Mouse (Mus musculus) left cerebral cortex, adult 9 months (tissue): ENCODE results near the gene Csnk1g2.

Source experiments
- DNase-seq, 2 experiments: peaks; one replicate each; pipeline ENCODE4 v3.0.0; 2022; ENCODE audit warnings: low spot score in 2 of 2

Csnk1g2 gene

DNA sequence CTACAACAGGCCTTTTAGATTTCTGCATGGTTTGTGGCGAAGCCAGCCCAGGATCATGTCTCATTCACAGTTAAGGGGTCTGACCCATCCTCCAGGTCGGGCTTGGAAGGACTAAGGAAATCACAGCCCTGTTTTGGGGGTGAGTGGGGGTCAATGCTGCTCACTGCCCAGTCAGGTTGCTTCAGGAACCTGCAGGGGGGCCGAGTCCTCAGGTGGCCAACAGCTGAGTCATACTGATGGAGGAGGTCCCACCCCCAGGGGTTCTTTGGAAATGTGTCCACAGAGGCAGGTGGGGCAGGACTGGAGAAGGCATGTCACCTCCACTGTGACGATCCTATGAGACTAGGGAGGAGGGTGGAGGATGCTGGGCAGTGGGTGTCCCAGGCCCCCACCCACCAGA, 42.8 kb downstream of the Csnk1g2 start:
- no peak for DNase-seq

DNA sequence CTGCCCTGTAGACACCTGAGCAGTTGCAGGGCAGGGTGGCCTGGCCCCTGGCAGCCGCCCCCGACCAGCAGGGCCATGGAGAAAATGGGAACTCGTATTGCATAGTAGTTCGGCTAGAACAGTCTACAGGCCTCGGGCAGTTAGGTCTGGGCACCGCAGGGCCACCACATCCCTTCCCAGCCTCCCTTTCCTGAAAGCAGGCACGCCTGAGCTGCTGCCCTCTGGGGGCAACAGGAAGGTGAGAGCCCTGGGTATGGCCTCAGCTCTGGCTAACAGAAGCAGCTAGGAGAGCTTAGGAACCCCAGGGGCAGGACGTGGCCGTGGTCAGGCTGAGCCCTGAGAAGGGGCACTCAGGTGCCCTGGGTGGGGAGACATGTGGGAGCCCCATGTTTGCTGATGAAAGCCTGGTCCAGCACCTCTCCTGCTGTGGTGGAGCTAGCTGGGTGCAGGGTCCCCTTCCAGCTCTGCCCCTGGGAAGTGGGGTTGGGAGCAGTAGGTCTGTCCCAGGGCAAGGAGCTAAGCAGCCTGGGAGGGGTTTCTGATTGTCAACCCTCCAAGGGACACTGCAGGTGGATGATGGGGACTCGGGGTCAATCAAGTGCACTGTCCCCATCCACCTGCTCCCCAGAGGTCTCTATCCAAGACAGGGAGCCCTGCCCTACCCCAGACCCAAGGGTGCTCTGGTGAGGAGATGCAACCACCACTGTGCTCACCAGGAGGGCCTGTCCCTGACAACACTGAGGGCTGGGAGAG, 43.5 kb downstream of the Csnk1g2 start:
- DNase-seq = no peak

DNA sequence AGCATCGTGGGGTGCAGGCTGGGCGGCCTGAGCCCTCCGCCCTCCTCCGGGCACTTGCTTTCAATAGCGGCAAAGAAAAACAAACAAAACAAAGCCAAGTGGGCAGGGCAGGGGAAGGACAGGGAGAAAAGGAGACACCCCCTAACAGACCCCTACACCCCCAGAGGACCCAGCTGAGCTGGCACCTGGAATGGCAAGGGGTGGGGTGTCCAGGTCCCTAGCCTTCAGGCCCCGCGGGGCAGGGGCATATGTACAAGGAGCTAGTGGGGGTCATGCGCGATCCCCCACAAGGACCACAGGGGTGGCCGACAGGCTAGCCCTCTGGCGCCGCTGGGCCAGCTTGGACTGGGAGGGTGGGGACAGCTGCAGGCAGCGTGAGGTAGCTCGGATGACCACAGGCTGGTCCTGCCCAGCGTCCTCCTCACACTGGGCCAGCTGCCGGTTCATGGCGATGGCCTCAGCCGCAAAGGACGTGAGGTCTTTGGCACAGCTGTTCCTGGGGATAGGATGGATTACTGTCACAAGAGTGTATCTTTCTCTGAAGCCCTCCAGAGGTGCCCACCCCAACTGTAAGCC, 44.3 kb downstream of the Csnk1g2 start:
- no peak for DNase-seq

DNA sequence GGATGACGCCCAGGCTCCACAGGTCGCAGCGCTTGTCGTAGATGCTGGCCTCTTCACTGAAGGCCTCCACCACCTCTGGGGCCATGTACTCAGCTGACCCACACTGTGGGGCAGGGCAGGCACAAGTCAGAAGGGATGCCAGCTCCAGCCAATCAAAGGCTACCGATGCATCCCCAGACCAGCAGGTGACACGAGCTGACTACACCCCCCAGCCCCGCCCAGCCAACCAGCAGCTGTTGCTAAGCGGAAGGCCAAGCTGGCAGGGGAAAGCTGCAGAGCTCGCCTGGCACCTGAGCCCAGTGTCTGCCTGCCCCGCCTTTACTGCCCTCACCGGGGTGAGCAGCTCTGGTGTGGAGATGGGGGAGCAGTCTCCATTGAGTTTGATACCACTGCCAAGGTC, 46.0 kb downstream of the Csnk1g2 start:
- no peak for DNase-seq

DNA sequence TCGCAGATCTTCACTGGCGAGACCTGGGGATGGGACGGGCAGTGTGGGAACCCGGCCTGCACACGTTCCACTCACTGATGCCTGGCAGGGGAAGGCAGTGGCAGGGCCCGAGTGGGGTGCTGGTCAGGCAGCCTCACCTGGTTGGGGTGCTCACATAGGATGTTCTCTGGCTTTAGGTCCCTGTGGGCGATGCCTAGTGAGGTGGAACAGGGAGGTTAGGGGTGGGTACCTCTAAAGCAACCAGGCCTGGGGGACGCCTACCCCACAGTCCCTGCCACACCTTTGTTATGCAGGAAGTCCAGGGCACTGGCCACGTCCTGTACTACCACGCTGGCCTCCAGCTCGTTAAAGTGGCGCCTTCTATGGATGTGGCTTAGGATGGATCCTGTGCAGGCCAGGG, 46.4 kb downstream of the Csnk1g2 start:
- DNase-seq = no peak

DNA sequence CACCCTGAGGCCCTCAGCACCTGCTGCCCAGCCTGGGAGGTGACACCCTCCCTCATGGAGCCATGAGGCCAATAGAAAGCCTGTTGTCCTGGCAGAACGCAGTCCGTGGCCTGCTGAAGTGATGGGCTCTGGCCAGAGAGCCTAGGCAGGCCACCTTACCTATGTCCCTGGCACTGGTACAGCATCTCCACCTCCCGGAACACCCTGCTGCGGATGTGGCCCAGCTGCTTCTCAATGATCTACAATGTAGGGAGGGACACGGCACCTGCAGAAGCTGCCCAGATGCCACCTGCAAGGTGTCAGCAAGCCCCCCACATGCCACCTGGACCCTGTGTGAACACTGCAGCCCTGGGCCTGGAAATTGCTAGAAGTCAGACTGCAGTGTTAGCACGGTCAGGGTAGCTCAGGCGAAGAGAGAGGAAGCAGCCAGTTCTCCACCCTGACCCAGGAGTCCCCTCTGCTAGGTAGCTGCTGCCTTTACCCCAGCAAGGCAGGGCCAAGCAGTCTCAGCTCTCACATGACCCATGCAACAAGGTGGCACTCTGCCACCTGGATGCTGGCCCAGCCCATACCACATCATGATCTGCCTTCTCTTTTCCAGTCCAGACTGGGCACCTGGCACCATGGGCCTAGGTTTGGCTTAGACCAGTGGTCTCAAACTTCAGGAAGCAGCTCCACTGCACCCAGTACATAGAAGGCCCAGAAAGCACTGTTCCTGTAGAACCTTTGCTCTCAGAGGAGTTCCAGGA, 47.3 kb downstream of the Csnk1g2 start:
- DNase-seq = no peak

DNA sequence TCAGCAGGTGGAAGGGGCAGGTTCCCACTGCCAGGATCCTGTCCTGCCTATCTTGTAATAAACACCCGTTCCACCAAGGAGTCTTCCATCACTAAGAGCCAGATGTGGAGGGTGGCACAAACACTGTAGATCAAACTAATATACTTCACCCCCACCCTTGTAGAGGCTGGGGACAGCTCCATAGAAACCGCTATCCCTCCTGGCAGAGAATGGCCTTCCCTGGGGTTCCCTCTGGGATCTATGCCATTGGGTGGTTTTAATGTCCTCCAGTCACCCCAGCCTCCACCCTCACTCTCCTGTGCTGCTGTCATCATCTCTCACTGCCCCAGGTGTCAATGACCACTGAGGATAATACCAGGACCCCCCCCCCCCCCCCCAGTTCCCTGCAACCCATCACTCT, 47.9 kb downstream of the Csnk1g2 start:
- DNase-seq = no peak

DNA sequence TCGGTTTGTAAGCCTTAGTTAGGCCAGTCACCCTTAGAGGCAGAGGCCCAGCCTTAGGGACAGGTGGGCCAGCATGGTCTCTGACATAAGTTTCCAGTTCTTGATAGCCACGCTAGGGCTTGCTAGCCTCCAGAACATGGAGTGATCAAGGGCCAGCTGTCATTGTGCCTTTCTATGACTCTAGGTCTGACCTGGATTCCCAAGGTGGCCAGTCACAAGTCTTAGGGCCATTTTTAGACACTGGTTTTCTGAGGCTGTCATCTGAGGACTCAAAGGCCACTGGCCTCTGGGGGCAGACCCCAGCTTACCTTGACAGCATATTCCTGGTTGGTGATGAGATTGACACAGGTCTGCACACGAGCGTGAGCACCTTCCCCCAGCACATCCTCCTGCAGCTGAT, 48.6 kb downstream of the Csnk1g2 start:
- no peak for DNase-seq

DNA sequence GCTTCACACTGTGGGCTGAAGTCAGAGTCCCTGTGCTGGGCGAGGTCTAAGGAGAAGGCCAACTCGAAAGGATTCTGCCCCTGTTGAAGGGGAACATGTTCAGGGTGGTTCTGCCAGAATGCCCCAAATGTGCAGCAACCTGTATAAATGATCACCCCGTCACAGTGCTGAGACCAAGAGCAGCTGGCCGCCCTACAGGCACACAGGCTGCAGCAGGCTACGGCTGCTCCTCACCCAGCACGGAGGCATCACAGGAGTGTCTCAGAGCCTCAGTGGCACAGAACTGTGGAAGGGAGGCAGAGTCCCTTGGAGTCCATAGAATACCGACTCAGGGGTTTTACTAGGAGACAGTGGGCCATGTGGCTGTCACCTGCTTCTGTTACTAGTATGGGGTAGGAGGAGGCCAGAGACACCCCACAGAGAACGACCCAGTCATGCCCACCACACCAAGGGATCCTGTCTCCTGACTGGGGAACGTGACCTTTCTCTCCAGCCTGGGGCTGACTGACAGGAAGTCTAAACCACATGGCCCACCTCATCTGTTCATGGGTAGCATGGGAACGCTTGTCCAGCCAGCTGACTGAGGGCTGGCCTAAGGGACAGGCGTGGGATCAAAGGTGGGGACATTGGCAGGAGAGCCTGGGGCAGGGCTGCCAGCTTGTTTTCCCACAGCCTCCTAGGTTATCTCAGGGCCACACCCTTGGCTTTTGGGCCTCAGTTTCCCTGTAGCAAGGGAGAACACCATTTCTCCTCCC, 49.5 kb downstream of the Csnk1g2 start:
- DNase-seq = no peak

DNA sequence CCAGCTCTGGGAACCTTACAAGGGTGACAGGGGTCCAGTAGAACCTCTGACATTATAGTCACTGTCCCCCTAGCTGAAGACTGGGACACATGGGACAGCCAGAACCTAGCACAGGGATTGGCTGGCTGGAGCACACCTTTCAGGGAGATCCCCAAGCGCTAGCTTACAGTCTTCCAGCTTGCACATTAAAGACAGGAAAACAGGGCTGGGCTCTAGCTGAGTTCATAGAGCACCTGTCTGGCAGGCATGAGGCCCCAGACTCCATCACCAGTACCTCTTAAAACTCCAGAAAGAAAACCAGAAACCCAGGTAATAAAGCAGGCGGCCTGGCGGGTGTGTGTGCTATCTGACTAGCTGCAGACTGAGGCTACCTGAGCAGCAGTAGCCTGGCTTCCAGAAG, 51.1 kb downstream of the Csnk1g2 start:
- DNase-seq = no peak

DNA sequence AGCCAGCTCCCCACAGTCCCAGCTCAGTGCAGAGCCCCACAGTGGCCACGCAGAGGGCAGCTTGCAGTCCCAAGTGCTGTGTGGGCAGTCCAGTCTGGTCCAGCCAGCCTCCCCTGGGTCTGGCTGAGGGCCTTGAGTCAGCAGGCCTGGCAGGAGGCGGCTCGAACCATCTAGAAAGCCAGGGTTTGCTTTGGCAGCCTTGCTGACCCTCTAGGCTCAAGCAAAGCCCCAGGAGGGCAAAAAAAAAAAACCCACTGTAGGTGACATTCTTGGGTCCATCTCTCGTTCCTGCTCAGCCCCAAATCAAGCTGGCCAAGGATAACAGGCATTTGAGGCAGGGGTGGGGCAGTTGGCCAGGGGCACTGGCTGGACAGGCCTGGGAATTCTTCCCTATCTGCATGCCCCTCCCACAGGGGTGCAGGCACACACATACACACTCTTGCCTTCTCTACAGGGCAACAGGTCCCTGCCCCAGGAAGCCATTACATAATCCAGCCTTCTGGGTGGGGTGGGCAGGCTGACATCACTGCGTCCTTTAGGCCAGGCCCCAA, 51.6 kb downstream of the Csnk1g2 start:
- DNase-seq = no peak

DNA sequence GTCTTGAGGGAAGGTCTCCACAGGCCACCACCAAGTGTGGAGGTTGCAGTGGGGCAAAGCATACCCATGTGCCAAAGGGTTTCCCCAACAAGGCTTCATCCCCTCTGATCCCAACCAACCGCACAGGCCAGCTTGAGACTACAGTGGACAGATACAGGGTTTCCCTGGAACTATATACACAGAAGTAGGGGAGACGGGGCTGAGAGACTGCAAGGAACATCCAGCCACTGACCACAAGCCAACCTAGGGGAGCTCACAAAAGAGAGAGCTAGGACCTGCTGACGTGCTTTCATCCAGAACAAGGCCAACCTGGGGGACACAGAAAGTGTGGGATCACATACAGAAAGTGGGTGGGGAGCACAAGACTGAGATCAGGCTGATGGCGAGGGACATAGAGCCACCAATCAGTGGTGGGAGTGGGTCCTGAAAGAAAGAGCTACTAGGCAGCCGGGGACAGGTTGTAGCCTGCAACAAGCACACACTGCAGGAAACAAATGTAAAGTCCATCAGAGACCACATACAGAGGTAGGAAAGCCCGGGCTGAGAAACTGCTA, 52.3 kb downstream of the Csnk1g2 start:
- DNase-seq = no peak

DNA sequence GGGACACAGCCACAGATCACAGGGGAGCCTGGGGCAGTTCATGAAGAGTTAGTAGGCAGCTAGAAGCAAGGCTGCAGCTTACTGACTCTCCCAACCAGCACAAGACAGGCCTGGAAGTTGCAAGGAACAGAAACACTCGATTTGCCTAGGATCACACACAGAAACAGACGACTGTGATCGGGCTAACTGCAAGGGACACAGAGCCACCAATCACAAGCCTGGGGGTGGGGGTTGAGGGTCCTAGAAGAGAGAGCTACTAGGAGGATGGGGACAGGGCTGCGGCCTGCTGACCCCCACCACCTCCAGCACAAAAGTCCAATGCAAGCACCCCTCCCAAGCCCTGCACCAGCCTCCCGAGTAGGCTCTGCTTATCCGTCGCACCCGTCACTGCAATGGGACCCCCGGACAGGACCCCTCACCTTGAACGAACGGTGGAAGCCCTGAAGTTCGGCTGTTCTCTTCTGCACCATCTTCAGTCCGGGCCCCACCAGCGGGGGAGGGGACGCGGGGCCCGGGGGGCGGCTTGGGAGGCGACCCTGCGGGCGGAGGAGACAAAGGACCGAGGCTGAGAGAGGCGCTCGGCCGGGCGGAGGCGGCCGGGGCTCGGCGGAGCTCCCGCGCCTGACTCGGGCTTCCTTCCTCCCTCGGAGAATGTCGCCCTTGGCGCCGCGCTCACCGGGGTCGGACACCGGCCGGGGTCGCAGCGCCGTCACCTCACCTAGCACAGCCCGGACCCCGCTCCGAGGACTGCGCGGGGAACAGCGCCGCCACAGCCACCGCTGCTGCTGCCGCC, 53.0 kb downstream of the Csnk1g2 start:
- no peak for DNase-seq

DNA sequence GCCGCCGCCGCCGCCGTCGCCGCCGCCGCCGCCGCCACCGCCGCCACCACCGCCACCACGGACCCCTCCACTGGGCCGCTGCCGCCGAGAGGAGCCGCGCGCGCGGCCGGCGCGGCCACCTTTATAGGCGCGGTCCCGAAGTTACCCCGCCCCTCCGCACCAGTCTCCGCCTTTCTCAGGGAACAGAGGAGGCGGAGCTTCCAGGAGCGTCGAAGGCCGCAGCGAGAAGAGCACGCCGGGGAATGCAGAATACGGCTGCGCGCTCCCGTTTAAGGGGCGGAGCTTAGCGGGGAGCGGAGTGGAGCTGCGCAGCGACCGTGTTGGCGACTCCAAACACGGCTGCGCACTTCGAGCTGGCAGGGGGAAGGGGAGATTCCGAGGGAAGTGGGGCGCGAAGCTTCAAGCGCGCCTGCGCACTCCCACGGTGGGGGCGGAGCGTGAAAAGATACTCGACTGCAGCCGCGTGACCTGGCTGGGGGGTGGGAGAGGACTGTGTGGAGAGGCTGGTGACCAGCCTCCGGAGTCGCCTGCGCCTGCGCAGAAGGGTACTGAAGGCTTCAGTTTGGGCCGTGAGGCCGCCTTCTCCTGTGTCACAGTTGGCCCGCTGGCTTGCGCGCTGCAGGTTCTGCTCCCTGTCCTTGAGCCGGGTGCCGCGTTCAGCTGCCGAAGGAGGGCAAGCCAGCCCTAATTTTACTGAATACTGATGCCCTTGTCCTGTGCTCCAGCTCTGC, 53.7 kb downstream of the Csnk1g2 start:
- DNase-seq = peak; percentile 99

DNA sequence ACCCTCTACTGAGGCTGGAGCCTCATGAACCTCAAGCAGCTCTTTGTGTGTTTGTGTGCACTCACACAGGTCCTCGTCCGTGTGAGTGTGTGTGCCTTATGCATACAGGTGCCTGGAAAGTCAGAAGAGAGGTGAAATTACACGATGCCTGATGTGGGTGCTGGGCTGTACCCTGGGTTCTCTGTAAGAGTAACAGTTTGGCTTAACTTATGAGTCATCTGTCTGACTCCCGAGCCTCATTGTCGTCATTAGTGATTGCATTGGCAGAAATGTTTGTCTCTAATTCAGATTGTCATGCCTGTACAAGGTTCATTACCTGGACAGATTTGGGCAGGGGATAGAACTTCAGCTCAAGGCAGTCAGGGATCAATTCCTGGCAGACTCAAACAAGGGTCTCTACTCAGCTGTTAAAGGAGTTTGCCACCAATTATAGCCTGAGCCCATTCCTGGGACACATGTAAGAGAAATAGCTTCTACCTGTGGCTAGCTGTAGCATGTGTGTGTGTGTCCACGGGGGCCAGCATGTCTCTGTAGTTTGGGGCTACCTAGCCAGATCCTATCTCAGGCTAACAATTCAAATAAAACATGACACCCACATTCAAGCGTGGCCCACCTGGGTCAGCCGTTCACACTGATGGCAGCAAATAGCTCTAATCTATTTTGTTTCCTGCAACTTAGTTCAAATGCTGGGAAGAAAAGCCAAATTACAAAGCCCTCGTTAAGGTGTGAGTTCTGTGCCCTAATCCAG, 54.7 kb downstream of the Csnk1g2 start:
- DNase-seq = no peak

DNA sequence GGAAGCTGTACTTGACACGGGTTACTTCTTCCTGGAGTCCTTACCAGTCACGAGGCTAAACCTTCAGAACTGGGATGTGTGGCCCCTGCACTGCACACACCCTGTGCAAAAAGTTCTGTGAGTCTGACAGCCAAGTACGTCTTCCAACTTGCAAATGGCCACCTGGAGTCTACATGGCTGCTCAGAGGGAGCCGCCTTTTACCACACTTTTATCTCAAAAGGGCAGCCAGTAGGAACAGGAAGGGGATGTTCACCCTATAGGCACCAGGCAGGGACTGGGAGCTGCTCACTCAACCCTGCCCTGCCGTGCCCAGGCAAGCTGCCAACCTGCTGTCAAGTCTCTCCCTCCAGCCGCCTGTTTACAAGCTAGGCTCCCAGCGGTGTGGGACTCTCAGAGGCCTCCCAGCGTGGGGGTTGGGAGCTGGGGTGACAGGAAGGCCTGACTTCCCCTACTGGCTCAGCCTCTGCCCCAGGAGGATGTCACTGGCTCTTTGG, 55.4 kb downstream of the Csnk1g2 start, which contains the start of gene Mknk2:
Mknk2 (minus strand) TSS at position 171 of the 495 bp plus-strand sequence.
- DNase-seq = peak in 1 of 2 experiments; percentile 83

DNA sequence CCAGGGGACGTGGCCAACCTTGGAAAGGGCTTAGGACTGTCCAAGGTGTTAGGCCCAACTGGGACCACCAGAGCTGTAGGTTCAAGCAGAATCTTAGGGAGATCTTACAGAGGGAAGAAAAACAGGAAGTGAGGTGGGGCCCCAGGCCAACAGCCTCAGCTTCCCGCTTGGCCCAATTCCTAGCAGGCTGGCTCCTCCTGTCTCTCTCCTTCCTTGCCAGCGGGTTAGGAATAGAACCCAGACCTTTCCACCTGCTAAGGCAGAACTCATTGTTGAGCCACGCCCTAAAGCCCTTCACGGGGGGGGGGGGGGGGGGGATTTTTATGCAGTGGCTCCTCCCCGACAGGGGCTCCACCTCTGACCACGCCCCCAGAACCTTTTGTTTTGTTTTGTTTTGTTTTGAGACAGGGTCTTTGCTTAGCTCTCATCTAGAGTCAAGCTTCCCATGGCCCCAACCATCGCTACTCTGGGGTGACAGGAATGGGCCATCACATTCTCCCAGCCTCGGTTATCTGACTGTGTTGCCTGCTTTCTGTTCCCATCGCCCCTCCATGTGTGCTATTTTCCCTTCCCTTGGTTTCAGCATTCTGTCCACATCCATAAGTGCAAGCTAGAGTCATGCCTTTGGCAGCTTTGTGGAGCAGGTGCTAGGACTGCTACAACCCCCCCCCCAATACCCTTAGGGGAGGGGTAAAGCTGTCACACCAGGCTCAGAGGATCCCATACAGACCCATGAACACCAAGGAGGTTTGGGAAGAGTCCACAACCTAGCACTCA, 56.2 kb downstream of the Csnk1g2 start:
- DNase-seq = no peak

DNA sequence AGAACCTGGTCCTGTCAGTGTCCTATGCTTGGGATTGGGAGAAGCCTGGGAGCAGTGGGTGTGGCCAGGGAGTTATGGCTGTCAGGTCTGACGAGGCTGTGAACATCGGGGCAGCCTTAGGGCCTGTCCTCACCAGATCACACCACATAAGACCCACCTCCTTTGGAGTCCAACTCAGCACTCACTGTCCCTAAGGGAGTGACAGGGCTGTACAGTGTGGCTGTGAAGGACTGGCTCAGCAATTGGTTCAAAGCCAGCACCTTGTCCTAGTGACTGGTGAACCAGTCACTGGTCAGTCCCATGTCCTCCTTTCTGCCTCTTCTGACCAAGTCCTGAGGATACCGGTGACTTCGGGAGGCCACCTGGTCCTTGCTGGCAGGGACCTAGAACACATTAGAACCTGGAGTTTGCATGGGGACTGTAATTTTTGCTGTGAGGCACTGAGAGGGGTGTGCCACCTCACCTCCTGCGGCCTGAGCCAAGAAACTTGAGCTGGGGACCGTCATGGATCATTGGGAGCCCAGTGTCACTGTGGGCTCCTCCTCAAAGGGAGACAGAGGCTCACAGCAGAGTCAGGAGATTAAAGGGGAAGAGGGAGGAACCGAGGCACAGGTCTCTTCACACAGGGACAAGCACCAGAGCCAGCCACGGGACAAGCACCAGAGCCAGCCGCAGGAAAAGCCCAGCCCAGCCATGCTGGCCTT, 57.1 kb downstream of the Csnk1g2 start:
- DNase-seq = no peak
